Mouse (Mus musculus) heart, embryonic 13.5 days (tissue): ENCODE results near the gene 4932438H23Rik. TPM values are rescaled to one million over a fixed set of nuclear protein-coding genes. Genes with fewer than 3 reads are reported as not detected.
A peak's percentile ranks its signal among the peaks of the same experiment; 100 is the strongest.

Experiments used
- ATAC-seq: fragments of 200-750 bp; cut with Nextera tagmentation; 2 replicates; pipeline ENCODE4 v1.8.0; 2017; ENCODE audit warnings: moderate TSS enrichment; ENCODE audit not compliant: insufficient number of reproducible peaks, low FRiP score, low TSS enrichment; ENCODE audit errors: extremely low read depth
- H3K27ac ChIP-seq: fragments of 300-500 bp; sonication (generic); replicated peaks from 2 replicates; pipeline ENCODE4 v1.5.1; 2015; ENCODE audit warnings: moderate library complexity, mild to moderate bottlenecking, inconsistent platforms
- H3K27me3 ChIP-seq: fragments of 300-500 bp; sonication (generic); replicated peaks from 2 replicates; pipeline ENCODE4 v1.6.1; 2015; ENCODE audit warnings: mild to moderate bottlenecking, inconsistent platforms
- H3K36me3 ChIP-seq: fragments of 300-500 bp; sonication (generic); 2 replicates; pipeline ENCODE4 v1.6.1; 2015; ENCODE audit warnings: mild to moderate bottlenecking, inconsistent platforms
- H3K4me1 ChIP-seq: fragments of 300-500 bp; sonication (generic); 2 replicates; pipeline ENCODE4 v1.6.1; 2015; ENCODE audit warnings: inconsistent platforms
- H3K4me2 ChIP-seq: fragments of 300-500 bp; sonication (generic); 2 replicates; pipeline ENCODE4 v1.6.1; 2015; ENCODE audit warnings: inconsistent platforms, mild to moderate bottlenecking, moderate library complexity
- H3K4me3 ChIP-seq: fragments of 300-500 bp; sonication (generic); 2 replicates; pipeline ENCODE4 v1.5.1; 2015; ENCODE audit warnings: moderate library complexity, mild to moderate bottlenecking, inconsistent platforms
- H3K9ac ChIP-seq: fragments of 300-500 bp; sonication (generic); 2 replicates; pipeline ENCODE4 v1.6.1; 2015; ENCODE audit warnings: inconsistent platforms, mild to moderate bottlenecking, moderate library complexity
- H3K9me3 ChIP-seq: fragments of 300-500 bp; sonication (generic); 2 replicates; pipeline ENCODE4 v1.6.1; 2016; ENCODE audit warnings: inconsistent platforms
- WGBS: fragments of 180-500 bp; shearing (Covaris S2); methylation state at CpG from one replicate; pipeline ENCODE4 v1.1.7; 2015; ENCODE audit warnings: mixed read lengths; 5-methylcytosine and 5-hydroxymethylcytosine counted together
- polyA plus RNA-seq: library from polyadenylated mRNA; unstranded; fragments of >200 nt; fragmentation: Nextera tagmentation; extraction: Ambion mirVana; gene quantifications from 2 replicates; pipeline ENCODE4 v1.2.1, GENCODE M21; 2015

4932438H23Rik gene
- not detected in 2 replicates for polyA plus RNA-seq

DNA sequence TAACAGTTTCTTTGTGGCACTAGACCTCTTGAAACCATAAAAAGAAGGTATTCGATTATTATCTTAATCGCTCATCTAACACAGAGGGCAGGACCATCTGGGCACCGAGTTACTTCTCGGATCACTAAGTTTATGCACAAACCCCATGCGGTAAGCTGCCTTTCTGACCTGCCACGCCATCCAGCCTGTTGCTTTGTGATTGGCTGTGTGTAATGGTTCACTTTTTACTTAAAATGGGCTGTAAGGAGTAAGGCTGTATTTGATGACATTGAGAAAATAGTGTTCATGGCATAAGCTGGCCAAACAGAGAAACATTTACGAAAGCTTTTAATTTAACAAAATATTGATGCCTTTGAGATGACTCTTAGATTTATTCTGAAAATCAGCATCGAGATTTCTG is at the start of gene 4932438H23Rik:
TSS of gene 4932438H23Rik (minus strand) at position 101 of the 400 bp plus-strand sequence.
- H3K27ac ChIP-seq: no peak within 1 kb of the TSS
- H3K27me3 ChIP-seq: peaks cover 7% of the 10 kb centered on the region
- no peak within 1 kb of the TSS for H3K4me3 ChIP-seq
- 82% methylated on average over 8 of the region's 8 CpGs for WGBS
- H3K36me3 ChIP-seq: no peaks in the 10 kb centered on the region
- H3K9me3 ChIP-seq: no peaks in the 10 kb centered on the region
- no peak within 1 kb of the TSS for H3K9ac ChIP-seq
- ATAC-seq: no peak
- H3K4me1 ChIP-seq: no peaks in the 10 kb centered on the region
- no peak within 1 kb of the TSS for H3K4me2 ChIP-seq

DNA sequence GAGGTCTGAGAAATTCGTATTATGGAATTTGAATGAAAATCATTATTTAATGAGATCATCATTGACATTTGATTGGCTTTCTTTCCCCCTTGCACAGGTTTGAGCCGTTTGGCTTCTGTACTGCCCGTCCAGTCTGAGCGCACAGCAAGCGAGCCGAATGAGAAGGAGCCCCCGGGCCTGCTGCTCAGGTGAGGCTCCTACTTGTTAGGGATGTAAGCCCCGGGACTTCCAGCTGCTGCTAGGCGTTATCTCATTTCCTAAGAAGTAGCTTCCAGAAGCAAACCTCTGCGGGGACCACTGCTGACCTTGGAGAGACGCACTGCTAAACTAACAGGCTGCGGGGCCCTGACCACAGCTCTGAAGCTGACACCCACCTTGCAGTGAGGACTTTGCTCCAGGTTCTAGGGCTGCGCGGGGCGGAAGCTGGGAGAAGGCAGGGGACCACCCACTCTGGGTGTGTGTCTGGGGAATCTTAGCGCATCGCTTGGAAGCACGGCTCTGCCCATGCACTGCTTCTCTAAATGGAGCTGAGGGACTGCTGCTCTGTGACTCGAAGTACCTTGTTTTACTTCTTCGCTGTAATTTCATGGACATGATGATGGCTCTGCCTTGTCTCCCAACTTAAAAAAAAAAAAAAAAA is 46.2 kb upstream of the 4932438H23Rik start:
- Histone ChIP-seq H3K9ac (no peak overlapping the region), H3K9me3 (peaks cover 12% of the 10 kb centered on the region), H3K4me3 (no peak overlapping the region), H3K27ac (no peak overlapping the region), H3K4me1 (peaks cover 7% of the 10 kb centered on the region), H3K4me2 (no peak overlapping the region), H3K36me3 (no peaks in the 10 kb centered on the region), H3K27me3 (peaks cover 52% of the 10 kb centered on the region)
- no peak for ATAC-seq
- WGBS: 32% methylated on average over 20 of the region's 20 CpGs

DNA sequence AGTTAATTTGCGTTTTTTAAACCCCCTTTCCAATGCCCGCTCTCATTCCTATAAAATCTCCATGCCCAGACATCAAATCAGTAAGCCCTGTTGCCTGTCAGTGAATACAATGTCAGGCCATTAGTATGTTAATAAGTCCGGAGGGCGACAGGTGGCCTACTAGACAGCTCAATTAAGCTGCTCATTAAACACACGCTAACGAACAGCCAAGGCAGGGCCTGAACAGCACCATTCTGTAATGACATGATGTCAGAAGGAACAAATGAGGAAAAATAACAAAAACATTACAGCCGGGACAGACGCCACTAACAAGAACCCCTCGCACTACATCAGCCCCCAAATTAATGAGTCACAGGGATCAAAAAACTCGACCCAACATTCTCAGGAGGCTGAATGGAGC is 45.5 kb upstream of the 4932438H23Rik start:
- peaks cover 7% of the 10 kb centered on the region for H3K4me1 ChIP-seq
- no peaks in the 10 kb centered on the region for H3K36me3 ChIP-seq
- H3K9ac ChIP-seq: no peak overlapping the region
- 39% methylated on average over 10 of the region's 10 CpGs for WGBS
- H3K4me2 ChIP-seq: no peak overlapping the region
- no peak for ATAC-seq
- H3K27me3 ChIP-seq: peaks cover 53% of the 10 kb centered on the region
- H3K9me3 ChIP-seq: peaks cover 12% of the 10 kb centered on the region
- peak overlapping the region; percentile 5; the same call in 1 of the 2 replicates for H3K4me3 ChIP-seq
- no peak overlapping the region for H3K27ac ChIP-seq

DNA sequence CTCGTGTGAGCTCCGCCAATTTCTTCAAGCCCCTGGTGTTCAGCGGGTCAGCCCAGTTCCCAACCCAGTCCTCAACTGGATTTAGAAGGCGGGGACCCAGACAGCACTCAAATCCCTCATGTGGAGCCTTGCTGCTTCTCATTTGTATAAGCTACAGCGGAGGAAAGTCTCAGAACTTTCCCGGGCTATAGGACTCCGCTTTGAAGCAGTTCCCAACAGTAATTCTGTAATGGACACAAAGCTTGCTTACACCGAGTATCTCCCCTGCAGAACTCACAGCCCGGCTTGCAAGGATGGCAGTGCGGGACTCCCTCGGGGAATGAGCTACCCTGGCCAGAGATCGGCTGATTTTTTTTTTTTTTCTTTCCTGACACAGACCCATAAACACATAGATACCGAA is 45.1 kb upstream of the 4932438H23Rik start:
- Histone ChIP-seq H3K4me2 (peak overlapping the region; percentile 46), H3K27me3 (peaks cover 57% of the 10 kb centered on the region), H3K4me1 (peaks cover 7% of the 10 kb centered on the region), H3K27ac (no peak overlapping the region), H3K4me3 (peak overlapping the region; percentile 5), H3K9me3 (peaks cover 9% of the 10 kb centered on the region), H3K36me3 (no peaks in the 10 kb centered on the region), H3K9ac (no peak overlapping the region)
- ATAC-seq: no peak
- WGBS: 18% methylated on average over 13 of the region's 13 CpGs

DNA sequence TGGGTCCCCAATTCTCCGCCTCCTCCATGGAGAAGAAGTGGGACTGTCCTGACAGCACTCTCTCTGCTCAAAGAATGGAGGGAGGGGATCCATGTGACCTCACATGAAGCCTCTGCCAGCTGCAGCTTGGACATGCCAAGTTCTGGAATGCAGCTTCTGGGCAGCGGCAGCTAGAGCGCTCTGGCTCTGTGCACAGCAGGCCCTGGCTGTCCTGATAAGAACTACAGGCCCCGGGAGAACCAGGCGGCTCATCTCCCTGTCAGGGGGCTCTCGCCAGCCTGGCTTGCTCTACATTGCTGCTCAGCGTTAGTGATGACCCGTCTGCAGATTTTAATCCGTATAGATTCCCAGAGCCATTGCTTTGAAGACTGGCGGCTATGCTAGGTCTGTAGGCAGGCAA is 44.6 kb upstream of the 4932438H23Rik start:
- Histone ChIP-seq H3K4me2 (peak overlapping the region; percentile 46), H3K36me3 (no peaks in the 10 kb centered on the region), H3K27me3 (peaks cover 62% of the 10 kb centered on the region), H3K4me3 (peak overlapping the region; percentile 5), H3K27ac (no peak overlapping the region), H3K4me1 (peaks cover 7% of the 10 kb centered on the region), H3K9ac (no peak overlapping the region), H3K9me3 (peaks cover 8% of the 10 kb centered on the region)
- 12% methylated on average over 10 of the region's 10 CpGs for WGBS
- ATAC-seq: no peak

DNA sequence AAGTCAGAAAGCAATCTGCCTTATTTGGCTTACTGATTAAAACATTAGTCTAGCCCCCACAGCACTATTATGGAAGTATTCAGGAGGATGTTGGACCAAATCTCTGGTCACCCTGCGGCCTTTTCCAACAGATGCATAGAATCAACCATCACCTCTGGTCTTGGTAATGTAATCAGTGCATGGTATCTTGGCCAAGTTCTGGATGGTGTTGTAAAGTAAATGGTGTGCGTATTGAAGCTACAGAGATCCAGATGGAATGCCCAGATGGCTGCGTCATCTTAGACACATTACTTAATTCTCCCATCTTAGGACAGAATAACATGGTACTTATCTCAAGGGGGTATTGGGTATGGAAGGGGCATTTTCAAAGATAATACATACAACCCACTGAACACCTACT is 43.8 kb upstream of the 4932438H23Rik start:
- ATAC-seq: no peak
- peaks cover 7% of the 10 kb centered on the region for H3K4me1 ChIP-seq

DNA sequence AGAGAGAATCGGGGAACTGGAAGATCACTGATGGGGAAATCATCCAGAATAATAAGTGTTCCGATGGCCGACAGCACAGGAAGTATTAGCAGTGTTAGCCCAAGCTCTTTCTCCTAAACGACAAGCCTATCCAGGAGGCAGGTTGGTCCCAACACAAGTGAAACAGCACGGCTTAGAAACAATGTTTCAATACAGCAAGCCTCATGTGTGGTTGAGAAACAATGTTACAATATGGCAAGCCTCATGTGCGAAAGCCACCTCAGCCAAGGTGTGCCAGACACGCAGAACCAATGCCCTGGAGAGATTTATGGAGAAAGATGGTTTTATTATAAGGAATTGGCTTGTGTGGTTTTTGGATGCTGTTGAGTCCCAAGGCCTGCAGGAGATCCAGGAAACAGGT is 43.2 kb upstream of the 4932438H23Rik start:
- WGBS: 86% methylated on average over 7 of the region's 7 CpGs
- ATAC-seq: no peak
- peaks cover 63% of the 10 kb centered on the region for H3K27me3 ChIP-seq

More for the DNA sequence above, 43.8 kb upstream of the 4932438H23Rik start:
- no peak overlapping the region for H3K9ac ChIP-seq
- H3K27me3 ChIP-seq: peaks cover 63% of the 10 kb centered on the region
- no peak overlapping the region for H3K4me3 ChIP-seq
- 84% methylated on average over 3 of the region's 3 CpGs for WGBS
- no peak overlapping the region for H3K27ac ChIP-seq
- no peaks in the 10 kb centered on the region for H3K36me3 ChIP-seq
- peaks cover under 1% of the 10 kb centered on the region; the same call in 1 of the 2 replicates for H3K9me3 ChIP-seq
- H3K4me2 ChIP-seq: no peak overlapping the region

DNA sequence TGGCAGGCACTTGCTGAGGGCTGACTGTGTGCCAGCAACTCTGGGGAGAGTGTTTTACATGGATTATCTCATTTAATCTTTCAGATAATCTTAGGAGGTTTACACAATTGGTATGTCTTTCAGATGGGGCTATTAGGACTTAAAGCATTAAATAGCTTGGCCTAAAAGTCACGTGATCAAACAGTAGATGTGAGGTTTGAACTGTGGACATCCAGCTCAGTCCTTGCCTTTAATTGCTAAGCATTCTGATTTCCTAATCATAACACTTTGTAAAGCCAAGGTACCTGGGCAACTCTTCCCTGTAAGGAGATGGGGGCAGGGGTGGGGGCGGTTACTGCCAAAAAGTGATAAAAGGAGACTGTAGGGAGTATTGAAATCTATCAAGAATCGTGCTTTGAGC is 41.7 kb upstream of the 4932438H23Rik start:
- ATAC-seq: no peak
- H3K9ac ChIP-seq: no peak overlapping the region
- H3K36me3 ChIP-seq: no peaks in the 10 kb centered on the region
- no peak overlapping the region for H3K27ac ChIP-seq
- no peak overlapping the region for H3K4me3 ChIP-seq
- peaks cover 7% of the 10 kb centered on the region for H3K4me1 ChIP-seq
- peaks cover 57% of the 10 kb centered on the region for H3K27me3 ChIP-seq
- no peaks in the 10 kb centered on the region for H3K9me3 ChIP-seq
- H3K4me2 ChIP-seq: no peak overlapping the region
- 70% methylated on average over 3 of the region's 3 CpGs for WGBS

More for the DNA sequence above, 43.2 kb upstream of the 4932438H23Rik start:
- no peaks in the 10 kb centered on the region for H3K9me3 ChIP-seq
- H3K4me1 ChIP-seq: peaks cover 7% of the 10 kb centered on the region
- H3K4me2 ChIP-seq: no peak overlapping the region
- no peak overlapping the region for H3K4me3 ChIP-seq
- H3K36me3 ChIP-seq: no peaks in the 10 kb centered on the region
- no peak overlapping the region for H3K27ac ChIP-seq
- H3K9ac ChIP-seq: no peak overlapping the region

DNA sequence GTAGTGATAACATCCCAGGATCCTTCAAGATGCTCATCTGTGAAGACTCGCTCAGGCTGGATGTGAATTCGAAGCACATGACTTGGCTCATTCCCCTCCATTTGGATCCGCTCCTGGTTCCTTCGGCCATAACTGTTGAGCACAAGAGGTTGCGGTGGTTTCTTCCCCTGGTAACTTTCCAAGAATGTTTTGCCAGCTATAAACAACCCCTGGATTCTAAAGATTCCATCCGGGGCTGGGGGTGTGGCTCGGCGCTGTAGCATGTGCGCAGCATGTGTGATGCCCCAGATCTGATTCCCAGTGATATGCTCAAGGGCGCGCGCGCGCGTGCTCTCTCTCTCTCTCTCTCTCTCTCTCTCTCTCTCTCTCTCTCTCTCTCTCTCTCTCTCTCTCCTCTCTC is 35.0 kb upstream of the 4932438H23Rik start:
- Histone ChIP-seq H3K9ac (no peak overlapping the region), H3K4me1 (no peaks in the 10 kb centered on the region), H3K4me3 (no peak overlapping the region), H3K4me2 (no peak overlapping the region), H3K27ac (no peak overlapping the region), H3K27me3 (peaks cover 23% of the 10 kb centered on the region), H3K36me3 (no peaks in the 10 kb centered on the region), H3K9me3 (no peaks in the 10 kb centered on the region)
- no peak for ATAC-seq
- WGBS: 84% methylated on average over 15 of the region's 15 CpGs

DNA sequence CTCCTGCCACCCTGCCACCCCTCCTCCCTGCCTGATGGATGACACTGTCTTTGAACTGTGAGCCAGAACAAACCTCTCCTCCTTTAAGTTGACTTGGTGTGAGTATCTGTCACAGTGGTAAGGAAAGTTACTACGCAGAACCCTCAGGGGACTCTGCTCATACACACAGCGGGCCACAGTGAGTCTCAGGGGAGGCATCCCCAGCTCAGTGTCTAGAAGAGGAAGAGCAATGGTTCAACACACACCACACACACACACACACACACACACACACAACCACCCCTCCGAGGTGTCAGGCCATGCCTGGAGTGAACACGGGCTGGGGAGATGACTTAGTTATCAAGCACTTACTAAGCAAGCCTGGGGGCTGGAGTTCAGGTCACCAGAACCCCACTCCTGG is 33.5 kb upstream of the 4932438H23Rik start:
- no peaks in the 10 kb centered on the region for H3K9me3 ChIP-seq
- H3K27me3 ChIP-seq: peaks cover 22% of the 10 kb centered on the region
- 84% methylated on average over 4 of the region's 4 CpGs for WGBS
- H3K27ac ChIP-seq: no peak overlapping the region
- H3K4me1 ChIP-seq: no peaks in the 10 kb centered on the region
- no peak overlapping the region for H3K4me2 ChIP-seq
- H3K4me3 ChIP-seq: no peak overlapping the region
- no peak for ATAC-seq
- H3K9ac ChIP-seq: no peak overlapping the region
- no peaks in the 10 kb centered on the region for H3K36me3 ChIP-seq

DNA sequence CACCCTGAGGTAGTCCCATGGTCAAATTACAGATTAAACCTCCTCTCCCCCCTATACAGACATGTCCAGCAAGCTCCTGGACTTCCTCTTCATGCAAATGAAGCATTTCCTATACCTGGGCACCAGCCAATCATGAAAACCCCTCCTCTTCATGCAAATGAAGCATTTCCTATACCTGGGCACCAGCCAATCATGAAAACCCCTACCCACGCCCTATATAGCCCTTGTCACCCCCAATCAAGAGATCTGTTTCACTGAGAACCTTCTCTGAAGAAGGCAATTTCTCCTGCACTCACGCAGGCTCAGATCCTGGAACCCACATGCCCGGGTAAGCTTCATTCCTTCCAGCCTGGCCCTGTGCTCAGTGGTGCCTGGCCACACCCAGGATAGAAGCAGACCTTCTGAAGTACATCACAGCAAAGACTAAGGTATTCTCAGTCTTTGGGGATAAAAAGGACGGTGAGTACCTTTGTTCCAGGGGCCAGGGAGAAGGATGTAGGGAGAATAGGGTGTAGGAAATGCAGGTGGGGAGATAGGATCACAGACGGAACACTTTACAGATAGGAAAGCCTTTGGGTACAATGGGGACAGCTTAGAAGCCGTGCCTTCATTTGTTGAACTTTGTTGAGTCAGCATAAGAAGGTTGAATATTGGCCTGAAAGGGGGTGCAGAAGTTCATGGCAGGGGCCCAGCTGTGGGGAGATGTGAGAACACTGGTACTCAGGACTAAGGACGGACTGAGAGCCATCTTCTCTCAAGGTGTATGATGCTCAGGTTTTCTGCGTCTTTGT is 32.0 kb upstream of the 4932438H23Rik start:
- peaks cover 18% of the 10 kb centered on the region for H3K27me3 ChIP-seq
- H3K27ac ChIP-seq: no peak overlapping the region
- no peak overlapping the region for H3K9ac ChIP-seq
- no peak overlapping the region for H3K4me2 ChIP-seq
- ATAC-seq: no peak
- no peaks in the 10 kb centered on the region for H3K36me3 ChIP-seq
- H3K4me3 ChIP-seq: no peak overlapping the region
- H3K9me3 ChIP-seq: no peaks in the 10 kb centered on the region
- H3K4me1 ChIP-seq: no peaks in the 10 kb centered on the region
- 70% methylated on average over 8 of the region's 8 CpGs for WGBS
